Mouse (Mus musculus): Measurements from ENCODE around the gene Twnk. TPM values are rescaled to one million over a fixed set of nuclear protein-coding genes. Genes with fewer than 3 reads are reported as not detected.

Gene Twnk
- polyA plus RNA-seq, 1 experiment from 2014 or later: 16.5 TPM

DNA sequence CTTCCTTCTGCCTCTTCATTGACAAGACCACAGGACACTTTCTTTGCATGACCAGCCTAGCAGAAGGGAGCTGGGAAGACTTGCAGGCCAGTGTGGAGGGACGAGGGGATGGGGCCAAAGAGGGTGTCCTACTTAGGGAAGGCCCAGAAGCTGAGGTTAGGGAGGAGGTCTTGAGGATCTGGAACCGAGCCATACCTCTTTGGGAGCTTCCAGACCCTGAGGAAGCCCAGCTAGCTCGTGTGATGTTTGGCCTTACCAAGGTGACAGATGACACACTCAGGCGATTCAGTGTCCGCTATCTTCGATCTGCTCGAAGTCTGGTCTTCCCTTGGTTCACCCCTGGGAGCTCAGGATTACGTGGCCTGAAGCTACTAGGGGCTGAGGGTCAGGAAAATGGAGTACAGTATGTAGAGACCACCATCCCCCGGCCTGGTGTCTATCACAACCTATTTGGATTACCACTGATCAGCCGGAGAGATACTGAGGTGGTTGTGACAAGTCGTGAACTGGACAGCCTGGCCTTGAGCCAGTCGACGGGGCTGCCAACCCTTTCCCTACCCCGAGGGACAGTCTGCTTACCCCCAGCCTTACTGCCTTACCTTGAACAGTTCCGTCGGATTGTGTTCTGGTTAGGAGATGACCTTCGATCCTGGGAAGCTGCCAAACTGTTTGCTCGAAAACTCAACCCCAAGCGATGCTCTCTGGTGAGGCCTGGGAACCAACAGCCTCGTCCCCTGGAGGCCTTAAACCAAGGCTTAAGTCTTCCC, 2.1 kb downstream of the Twnk start:
- Histone ChIP-seq H3K4me3 (ENCODE audit: low read depth, low read length) (no peak overlapping the region), H3K4me1 (ENCODE audit: control insufficient read depth, insufficient read depth, low read length) (peaks cover 3% of the 10 kb centered on the region; the same call in 1 of the 2 replicates), H3K36me3 (ENCODE audit: control insufficient read depth, insufficient read depth, low read length) (peaks cover 2% of the 10 kb centered on the region; the same call in 1 of the 2 replicates), H3K27ac (ENCODE audit: low read depth, low read length) (no peak overlapping the region), H3K27me3 (ENCODE audit: control insufficient read depth, insufficient read depth, low read length) (no peaks in the 10 kb centered on the region), H3K9me3 (ENCODE audit: control insufficient read depth, low read length) (no peaks in the 10 kb centered on the region), H3K4me2 (ENCODE audit: low read depth) (peak overlapping the region; percentile 95), H3K9ac (ENCODE audit: low read length) (no peak overlapping the region)
- no peak for DNase-seq (ENCODE audit: low spot score)
- whole genome bisulfite sequencing: 92% methylated on average over 20 of the region's 20 CpGs
- ATAC-seq (ENCODE audit: insufficient read depth, low FRiP score, low TSS enrichment): no peak

DNA sequence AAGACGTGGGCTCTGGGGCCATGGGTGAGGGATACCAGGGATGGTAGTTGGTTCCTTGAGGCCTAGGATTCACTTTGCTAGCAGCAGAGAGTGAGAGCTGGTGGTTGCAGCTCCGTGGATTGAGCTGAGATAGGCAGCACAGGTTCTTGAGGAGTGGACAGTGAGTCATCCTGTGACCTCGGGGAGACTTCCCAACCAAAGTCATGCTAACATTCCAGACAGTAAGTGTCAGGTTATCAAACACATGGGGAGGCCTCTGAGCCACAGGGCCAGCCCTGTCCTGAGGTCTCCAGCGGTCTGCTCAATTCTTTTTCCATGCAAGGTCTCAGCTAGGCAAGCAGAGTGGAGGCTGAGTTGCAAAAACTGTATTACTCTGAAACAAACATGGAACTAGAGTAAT, 5.2 kb downstream of the Twnk start:
- WGBS: 90% methylated on average over 4 of the region's 4 CpGs
- Histone ChIP-seq H3K4me2 (ENCODE audit: low read depth) (no peak overlapping the region), H3K9ac (ENCODE audit: low read length) (no peak overlapping the region), H3K4me3 (ENCODE audit: low read depth, low read length) (no peak overlapping the region), H3K4me1 (ENCODE audit: control insufficient read depth, insufficient read depth, low read length) (peaks cover 5% of the 10 kb centered on the region), H3K36me3 (ENCODE audit: control insufficient read depth, insufficient read depth, low read length) (peaks cover 2% of the 10 kb centered on the region; the same call in 1 of the 2 replicates), H3K27me3 (ENCODE audit: control insufficient read depth, insufficient read depth, low read length) (no peaks in the 10 kb centered on the region), H3K9me3 (ENCODE audit: control insufficient read depth, low read length) (no peaks in the 10 kb centered on the region), H3K27ac (ENCODE audit: low read depth, low read length) (no peak overlapping the region)
- no peak for ATAC-seq (ENCODE audit: insufficient read depth, low FRiP score, low TSS enrichment)
- DNase-seq (ENCODE audit: low spot score): no peak

DNA sequence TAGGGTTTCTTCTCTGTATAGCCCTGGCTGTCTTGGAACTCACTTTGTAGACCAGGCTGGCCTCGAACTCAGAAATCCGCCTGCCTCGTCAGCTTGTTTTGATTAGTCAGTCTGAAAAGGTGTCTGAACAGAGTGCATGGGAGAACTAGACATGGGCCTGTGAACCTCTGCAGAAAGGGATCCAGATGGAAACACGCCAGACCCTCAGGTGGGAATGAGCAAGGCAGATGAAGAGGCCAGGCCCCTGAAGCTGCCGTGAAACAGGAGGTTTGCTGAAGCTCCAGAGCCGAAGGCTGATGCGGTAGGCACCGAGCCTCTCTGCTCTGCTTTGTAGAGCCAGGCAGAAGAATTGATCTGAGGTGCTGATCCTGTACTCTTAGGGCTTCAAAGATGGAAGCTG, 6.8 kb downstream of the Twnk start:
- Histone ChIP-seq H3K36me3 (ENCODE audit: control insufficient read depth, insufficient read depth, low read length) (peaks cover 2% of the 10 kb centered on the region; the same call in 1 of the 2 replicates), H3K9ac (ENCODE audit: low read length) (no peak overlapping the region)

DNA sequence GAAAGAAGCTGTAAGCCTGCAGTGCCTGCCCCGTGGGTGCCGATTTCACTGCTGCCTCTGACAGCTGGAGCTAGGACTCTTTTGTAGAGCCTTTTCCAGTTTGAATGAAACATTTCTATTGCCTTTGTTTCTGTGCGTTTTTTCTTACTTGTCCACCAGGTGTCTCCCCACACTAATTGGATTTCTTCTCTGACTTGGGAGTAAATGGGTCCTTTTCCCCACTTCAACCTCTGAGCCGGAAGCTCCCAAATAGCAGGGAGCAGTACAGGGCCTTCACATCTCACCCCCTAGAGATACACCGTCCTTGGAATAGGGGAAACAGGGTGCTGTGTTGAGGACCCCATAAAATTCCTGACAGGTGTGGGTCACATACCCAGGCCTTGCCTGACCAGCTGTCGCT, 7.2 kb downstream of the Twnk start:
- Histone ChIP-seq H3K9ac (ENCODE audit: low read length) (no peak overlapping the region), H3K27ac (ENCODE audit: low read depth, low read length) (0 out of 2 replicates have a peak overlapping the region, but pooled peaks have one; percentile 23), H3K9me3 (ENCODE audit: control insufficient read depth, low read length) (no peaks in the 10 kb centered on the region), H3K36me3 (ENCODE audit: control insufficient read depth, insufficient read depth, low read length) (peaks cover 2% of the 10 kb centered on the region; the same call in 1 of the 2 replicates), H3K27me3 (ENCODE audit: control insufficient read depth, insufficient read depth, low read length) (no peaks in the 10 kb centered on the region), H3K4me1 (ENCODE audit: control insufficient read depth, insufficient read depth, low read length) (peaks cover 15% of the 10 kb centered on the region), H3K4me2 (ENCODE audit: low read depth) (no peak overlapping the region), H3K4me3 (ENCODE audit: low read depth, low read length) (no peak overlapping the region)
- 49% methylated on average over 6 of the region's 6 CpGs for WGBS
- ATAC-seq (ENCODE audit: insufficient read depth, low FRiP score, low TSS enrichment) (no peak), DNase-seq (ENCODE audit: low spot score) (no peak)

More for the DNA sequence above, 6.8 kb downstream of the Twnk start:
- 89% methylated on average over 8 of the region's 8 CpGs for WGBS
- H3K27me3 ChIP-seq (ENCODE audit: control insufficient read depth, insufficient read depth, low read length): no peaks in the 10 kb centered on the region
- peaks cover 15% of the 10 kb centered on the region for H3K4me1 ChIP-seq (ENCODE audit: control insufficient read depth, insufficient read depth, low read length)
- 0 out of 2 replicates have a peak overlapping the region, but pooled peaks have one; percentile 23 for H3K27ac ChIP-seq (ENCODE audit: low read depth, low read length)
- no peak for ATAC-seq (ENCODE audit: insufficient read depth, low FRiP score, low TSS enrichment)
- DNase-seq (ENCODE audit: low spot score): no peak
- H3K9me3 ChIP-seq (ENCODE audit: control insufficient read depth, low read length): no peaks in the 10 kb centered on the region
- H3K4me2 ChIP-seq (ENCODE audit: low read depth): no peak overlapping the region
- no peak overlapping the region for H3K4me3 ChIP-seq (ENCODE audit: low read depth, low read length)

DNA sequence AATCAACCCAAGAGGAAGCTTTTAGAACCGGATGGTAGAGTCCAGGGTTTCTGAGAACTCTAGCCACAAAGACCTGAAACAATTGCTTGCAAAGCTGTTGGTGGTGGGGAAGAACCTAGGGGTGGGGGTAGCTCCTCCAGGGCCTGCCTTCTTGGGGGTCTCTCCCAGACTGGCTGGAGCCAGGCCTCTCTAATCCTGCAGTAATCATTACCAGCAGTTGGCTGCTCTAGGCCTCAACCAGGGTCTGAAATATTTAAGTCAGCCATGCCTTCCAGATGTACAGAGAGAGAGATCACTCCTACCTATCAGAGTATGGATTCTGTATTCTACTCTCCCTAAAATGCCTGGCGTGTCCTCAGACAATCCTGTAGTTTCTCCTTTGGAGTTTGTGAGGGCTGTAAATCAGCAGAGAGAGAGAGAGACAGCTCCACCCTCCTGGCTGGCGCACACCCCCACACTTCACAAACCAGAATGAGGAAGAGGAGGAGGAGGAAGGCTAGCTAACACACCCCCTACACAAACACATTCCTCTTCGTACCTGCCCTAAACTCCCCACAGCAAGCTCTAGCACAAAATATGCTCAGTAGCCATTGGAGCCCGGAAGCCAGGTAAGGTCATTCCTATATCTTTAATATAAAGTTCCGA, 8.2 kb downstream of the Twnk start:
- Histone ChIP-seq H3K27ac (ENCODE audit: low read depth, low read length) (no peak overlapping the region), H3K36me3 (ENCODE audit: control insufficient read depth, insufficient read depth, low read length) (peaks cover 2% of the 10 kb centered on the region; the same call in 1 of the 2 replicates), H3K4me1 (ENCODE audit: control insufficient read depth, insufficient read depth, low read length) (peaks cover 15% of the 10 kb centered on the region), H3K27me3 (ENCODE audit: control insufficient read depth, insufficient read depth, low read length) (no peaks in the 10 kb centered on the region), H3K9me3 (ENCODE audit: control insufficient read depth, low read length) (no peaks in the 10 kb centered on the region), H3K9ac (ENCODE audit: low read length) (no peak overlapping the region), H3K4me2 (ENCODE audit: low read depth) (no peak overlapping the region), H3K4me3 (ENCODE audit: low read depth, low read length) (no peak overlapping the region)
- ATAC-seq (ENCODE audit: insufficient read depth, low FRiP score, low TSS enrichment) (no peak), DNase-seq (ENCODE audit: low spot score) (no peak)
- 56% methylated on average over 6 of the region's 6 CpGs for WGBS

DNA sequence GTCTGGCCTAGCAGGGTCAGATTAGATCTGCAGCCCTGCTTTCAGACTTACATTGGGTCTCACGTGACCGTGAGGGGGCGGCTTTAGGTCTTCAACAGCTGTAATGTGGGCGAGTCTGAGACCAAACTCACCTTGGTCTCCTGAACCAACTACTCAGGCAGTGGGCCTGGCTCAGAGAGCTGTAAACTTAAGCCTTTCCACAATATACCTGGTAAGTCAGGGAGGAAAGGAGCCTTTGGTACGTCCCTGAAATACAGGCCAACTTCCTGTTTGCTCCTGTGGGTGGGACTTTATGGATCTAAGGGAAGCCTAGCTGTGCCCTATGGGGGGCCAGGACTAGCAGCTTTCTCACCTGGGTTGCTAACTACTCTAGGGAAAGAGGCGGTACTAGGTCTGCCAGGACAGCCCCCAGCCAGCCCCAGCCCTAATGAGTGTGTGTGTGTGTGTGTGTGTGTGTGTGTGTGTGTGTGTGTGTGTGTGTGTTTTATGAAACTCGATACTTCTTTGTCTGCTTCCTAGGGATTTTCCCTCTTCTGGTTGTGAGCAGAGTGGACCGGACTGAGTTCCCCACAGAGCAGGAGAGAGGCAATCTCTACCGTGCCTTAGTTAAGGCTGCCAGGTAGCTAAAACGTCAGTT, 9.0 kb downstream of the Twnk start, which contains the start of gene Lzts2:
TSS of gene Lzts2 (plus strand) at position 80 of the 637 bp plus-strand sequence.
- peaks cover 2% of the 10 kb centered on the region; the same call in 1 of the 2 replicates for H3K36me3 ChIP-seq (ENCODE audit: control insufficient read depth, insufficient read depth, low read length)
- H3K4me1 ChIP-seq (ENCODE audit: control insufficient read depth, insufficient read depth, low read length): peaks cover 21% of the 10 kb centered on the region
- peak within 1 kb of the TSS; percentile 81 for H3K4me3 ChIP-seq (ENCODE audit: low read depth, low read length)
- H3K9ac ChIP-seq (ENCODE audit: low read length): peak within 1 kb of the TSS; percentile 94
- H3K27ac ChIP-seq (ENCODE audit: low read depth, low read length): peak within 1 kb of the TSS; percentile 58
- DNase-seq (ENCODE audit: low spot score) (peak; percentile 32), ATAC-seq (ENCODE audit: insufficient read depth, low FRiP score, low TSS enrichment) (no peak)
- H3K9me3 ChIP-seq (ENCODE audit: control insufficient read depth, low read length): no peaks in the 10 kb centered on the region
- no peaks in the 10 kb centered on the region for H3K27me3 ChIP-seq (ENCODE audit: control insufficient read depth, insufficient read depth, low read length)
- WGBS: 5% methylated on average over 10 of the region's 10 CpGs
- peak within 1 kb of the TSS; percentile 87 for H3K4me2 ChIP-seq (ENCODE audit: low read depth)

DNA sequence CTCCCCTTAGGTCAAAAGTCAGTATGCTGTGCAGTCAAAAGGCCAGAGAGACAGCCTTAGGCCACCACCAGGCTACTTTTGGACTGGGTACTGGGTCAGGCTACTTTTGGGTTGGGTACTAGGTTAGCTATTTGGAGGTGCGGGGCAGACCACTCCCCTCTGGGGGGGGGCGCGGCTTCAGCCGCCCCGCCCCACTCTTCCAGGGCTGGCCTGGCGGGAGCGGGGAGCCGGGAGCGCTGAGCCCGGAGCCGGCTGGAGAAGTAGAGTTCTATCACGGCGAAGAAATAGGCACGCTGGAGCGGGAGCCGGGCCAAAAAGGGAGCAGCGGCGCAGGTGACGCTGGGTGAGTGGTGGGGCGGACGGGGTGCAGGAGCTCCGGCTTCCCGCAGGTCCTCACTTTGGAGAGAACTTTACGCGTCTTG, 9.5 kb downstream of the Twnk start:
- 0% methylated on average over 21 of the region's 25 CpGs for WGBS

DNA sequence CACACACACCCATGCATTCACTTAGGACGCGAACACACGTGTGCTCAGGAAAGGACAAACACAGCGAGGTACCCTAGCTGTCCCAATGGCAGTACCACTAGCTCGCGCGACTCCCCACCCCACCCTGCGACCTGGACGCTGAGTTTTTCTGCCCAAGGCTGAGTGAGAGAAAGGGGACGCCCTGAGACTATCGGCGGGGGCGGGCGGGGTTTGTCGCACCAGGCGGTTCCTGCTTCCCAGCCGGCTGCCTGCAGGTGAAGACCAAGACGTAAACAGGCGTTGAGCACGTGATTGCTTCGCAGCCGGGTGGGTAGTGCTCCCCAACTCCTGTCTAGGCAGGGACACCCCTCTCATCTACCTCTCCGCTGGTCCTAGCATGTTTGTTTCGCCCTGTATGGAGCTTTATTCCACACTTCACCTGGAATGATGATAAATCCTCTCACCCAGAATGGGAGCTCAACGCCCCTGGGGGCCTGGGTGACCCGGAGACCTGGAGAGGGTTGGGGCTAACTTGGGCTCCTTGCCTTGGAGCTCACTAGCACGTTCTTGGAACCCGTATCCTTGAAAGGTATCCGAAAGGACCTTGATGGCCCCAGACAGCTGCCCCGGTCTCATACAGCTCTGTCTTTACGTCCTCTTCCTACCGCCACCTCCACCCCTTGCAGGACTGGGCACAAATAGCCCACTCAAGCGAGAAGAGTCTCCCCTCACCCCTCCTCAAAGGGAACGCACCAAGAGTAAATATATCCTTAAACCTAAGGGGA, 10.2 kb downstream of the Twnk start:
- ATAC-seq (ENCODE audit: insufficient read depth, low FRiP score, low TSS enrichment) (no peak; the same call in 1 of the 2 replicates), DNase-seq (ENCODE audit: low spot score) (peak; percentile 43)
- 1% methylated on average over 34 of the region's 34 CpGs for WGBS

More for the DNA sequence above, 9.5 kb downstream of the Twnk start:
- Histone ChIP-seq H3K9me3 (ENCODE audit: control insufficient read depth, low read length) (no peaks in the 10 kb centered on the region), H3K27ac (ENCODE audit: low read depth, low read length) (peak overlapping the region; percentile 58), H3K27me3 (ENCODE audit: control insufficient read depth, insufficient read depth, low read length) (no peaks in the 10 kb centered on the region), H3K4me3 (ENCODE audit: low read depth, low read length) (peak overlapping the region; percentile 81), H3K4me2 (ENCODE audit: low read depth) (peak overlapping the region; percentile 87), H3K9ac (ENCODE audit: low read length) (peak overlapping the region; percentile 94), H3K36me3 (ENCODE audit: control insufficient read depth, insufficient read depth, low read length) (peaks cover 2% of the 10 kb centered on the region; the same call in 1 of the 2 replicates), H3K4me1 (ENCODE audit: control insufficient read depth, insufficient read depth, low read length) (peaks cover 22% of the 10 kb centered on the region)
- no peak for ATAC-seq (ENCODE audit: insufficient read depth, low FRiP score, low TSS enrichment)
- peak; percentile 62 for DNase-seq (ENCODE audit: low spot score)

More for the DNA sequence above, 10.2 kb downstream of the Twnk start:
- Histone ChIP-seq H3K9me3 (ENCODE audit: control insufficient read depth, low read length) (no peaks in the 10 kb centered on the region), H3K27me3 (ENCODE audit: control insufficient read depth, insufficient read depth, low read length) (no peaks in the 10 kb centered on the region), H3K4me2 (ENCODE audit: low read depth) (peak overlapping the region; percentile 87), H3K27ac (ENCODE audit: low read depth, low read length) (peak overlapping the region; percentile 93), H3K4me3 (ENCODE audit: low read depth, low read length) (peak overlapping the region; percentile 81), H3K4me1 (ENCODE audit: control insufficient read depth, insufficient read depth, low read length) (peaks cover 28% of the 10 kb centered on the region), H3K36me3 (ENCODE audit: control insufficient read depth, insufficient read depth, low read length) (peaks cover 1% of the 10 kb centered on the region; the same call in 1 of the 2 replicates), H3K9ac (ENCODE audit: low read length) (peak overlapping the region; percentile 94)

All from neural tube, embryonic 11.5 days (tissue).